Mouse (Mus musculus) kidney, adult 2 months (tissue): ENCODE data around the gene Cacna1c.

ENCODE experiments used
- CTCF ChIP-seq: fragments of 200-500 bp; conservative IDR thresholded peaks from 2 replicates; pipeline ENCODE4 v1.5.1; 2011; ENCODE audit warnings: low read depth, mild to moderate bottlenecking, control low read depth, low read length, moderate library complexity, mixed read lengths; ENCODE audit not compliant: insufficient read depth, insufficient read length
- POLR2A ChIP-seq: fragments of 200-500 bp; IDR thresholded peaks from one replicate; pipeline ENCODE4 v1.6.1; 2011; ENCODE audit warnings: low read depth, low read length, control low read depth

- TF ChIP-seq CTCF (no peak), POLR2A (no peak)
These were observed 187.5 kb downstream of the Cacna1c start for GRCm38 (mm10) chr6:119008638-119009166.
